Mouse (Mus musculus): ENCODE results near the gene Frg2f1. TPM values are rescaled to one million over a fixed set of nuclear protein-coding genes. Genes with fewer than 3 reads are reported as not detected.

The Frg2f1 gene
- polyA plus RNA-seq (2012; ENCODE audit: insufficient read depth, insufficient read length, missing spikeins): 1.7 and 3.0 TPM in 2 replicates

- TF ChIP-seq POLR2A (IDR thresholded peaks at IDR 0.05; ENCODE audit: borderline replicate concordance, low read depth, low read length) (no peak), CTCF (IDR thresholded peaks at IDR 0.05; ENCODE audit: low read depth, low read length) (no peak)
- Histone ChIP-seq H3K4me3 (ENCODE audit: insufficient read depth, low read length) (peak within 1 kb of the TSS; percentile 98), H3K27ac (ENCODE audit: insufficient read depth, low read depth, low read length) (peak within 1 kb of the TSS; percentile 97), H3K4me1 (ENCODE audit: control insufficient read depth, insufficient read depth, low read length) (peaks cover 22% of the 10 kb centered on the region)
These were observed at the start of gene Frg2f1 for GRCm38 (mm10) chr4:119539031-119539824. Gene Frg2f1, minus strand, starts transcription at chr4:119539529.

- TF ChIP-seq POLR2A (IDR thresholded peaks at IDR 0.05; ENCODE audit: borderline replicate concordance, low read depth, low read length) (no peak), CTCF (IDR thresholded peaks at IDR 0.05; ENCODE audit: low read depth, low read length) (no peak)
- Histone ChIP-seq H3K4me3 (ENCODE audit: insufficient read depth, low read length) (no peak overlapping the region), H3K4me1 (ENCODE audit: control insufficient read depth, insufficient read depth, low read length) (no peaks in the 10 kb centered on the region), H3K27ac (ENCODE audit: insufficient read depth, low read depth, low read length) (no peak overlapping the region)
These were observed 48.7 kb upstream of the Frg2f1 start for GRCm38 (mm10) chr4:119588037-119588436.

GRCm38 (mm10) chr4:119575459-119575858 lies 36.1 kb upstream of the Frg2f1 start:
- TF ChIP-seq POLR2A (IDR thresholded peaks at IDR 0.05; ENCODE audit: borderline replicate concordance, low read depth, low read length) (no peak), CTCF (IDR thresholded peaks at IDR 0.05; ENCODE audit: low read depth, low read length) (no peak)
- Histone ChIP-seq H3K27ac (ENCODE audit: insufficient read depth, low read depth, low read length) (no peak overlapping the region), H3K4me1 (ENCODE audit: control insufficient read depth, insufficient read depth, low read length) (peaks cover 5% of the 10 kb centered on the region), H3K4me3 (ENCODE audit: insufficient read depth, low read length) (no peak overlapping the region)

GRCm38 (mm10) chr4:119574504-119574903 lies 35.2 kb upstream of the Frg2f1 start:
- no peak overlapping the region for H3K4me3 ChIP-seq (ENCODE audit: insufficient read depth, low read length)
- H3K27ac ChIP-seq (ENCODE audit: insufficient read depth, low read depth, low read length): no peak overlapping the region
- H3K4me1 ChIP-seq (ENCODE audit: control insufficient read depth, insufficient read depth, low read length): peaks cover 5% of the 10 kb centered on the region
- no peak for TF ChIP-seq POLR2A (IDR thresholded peaks at IDR 0.05; ENCODE audit: borderline replicate concordance, low read depth, low read length)
- TF ChIP-seq CTCF (IDR thresholded peaks at IDR 0.05; ENCODE audit: low read depth, low read length): no peak

- Histone ChIP-seq H3K4me3 (ENCODE audit: insufficient read depth, low read length) (no peak overlapping the region), H3K27ac (ENCODE audit: insufficient read depth, low read depth, low read length) (no peak overlapping the region), H3K4me1 (ENCODE audit: control insufficient read depth, insufficient read depth, low read length) (peaks cover 5% of the 10 kb centered on the region)
- TF ChIP-seq POLR2A (IDR thresholded peaks at IDR 0.05; ENCODE audit: borderline replicate concordance, low read depth, low read length) (no peak), CTCF (IDR thresholded peaks at IDR 0.05; ENCODE audit: low read depth, low read length) (no peak)
These were observed 33.4 kb upstream of the Frg2f1 start for GRCm38 (mm10) chr4:119572682-119573081.

- Histone ChIP-seq H3K27ac (ENCODE audit: insufficient read depth, low read depth, low read length) (no peak overlapping the region), H3K4me1 (ENCODE audit: control insufficient read depth, insufficient read depth, low read length) (0 out of 2 replicates have a peak, but pooled peaks cover 5% of the 10 kb centered on the region), H3K4me3 (ENCODE audit: insufficient read depth, low read length) (no peak overlapping the region)
- TF ChIP-seq POLR2A (IDR thresholded peaks at IDR 0.05; ENCODE audit: borderline replicate concordance, low read depth, low read length): no peak
- no peak for TF ChIP-seq CTCF (IDR thresholded peaks at IDR 0.05; ENCODE audit: low read depth, low read length)
These were observed 27.1 kb upstream of the Frg2f1 start for GRCm38 (mm10) chr4:119566322-119566835.

GRCm38 (mm10) chr4:119563136-119563535 lies 23.8 kb upstream of the Frg2f1 start:
- 0 out of 2 replicates have a peak, but pooled peaks cover 8% of the 10 kb centered on the region for H3K4me1 ChIP-seq (ENCODE audit: control insufficient read depth, insufficient read depth, low read length)
- no peak for TF ChIP-seq CTCF (IDR thresholded peaks at IDR 0.05; ENCODE audit: low read depth, low read length)
- TF ChIP-seq POLR2A (IDR thresholded peaks at IDR 0.05; ENCODE audit: borderline replicate concordance, low read depth, low read length): no peak
- H3K27ac ChIP-seq (ENCODE audit: insufficient read depth, low read depth, low read length): no peak overlapping the region
- H3K4me3 ChIP-seq (ENCODE audit: insufficient read depth, low read length): no peak overlapping the region

GRCm38 (mm10) chr4:119555466-119555865 lies 16.1 kb upstream of the Frg2f1 start:
- Histone ChIP-seq H3K4me1 (ENCODE audit: control insufficient read depth, insufficient read depth, low read length) (peaks cover 18% of the 10 kb centered on the region), H3K4me3 (ENCODE audit: insufficient read depth, low read length) (no peak overlapping the region), H3K27ac (ENCODE audit: insufficient read depth, low read depth, low read length) (no peak overlapping the region)
- TF ChIP-seq POLR2A (IDR thresholded peaks at IDR 0.05; ENCODE audit: borderline replicate concordance, low read depth, low read length): no peak
- TF ChIP-seq CTCF (IDR thresholded peaks at IDR 0.05; ENCODE audit: low read depth, low read length): no peak

GRCm38 (mm10) chr4:119550864-119551263 lies 11.5 kb upstream of the Frg2f1 start:
- TF ChIP-seq CTCF (IDR thresholded peaks at IDR 0.05; ENCODE audit: low read depth, low read length): no peak
- TF ChIP-seq POLR2A (IDR thresholded peaks at IDR 0.05; ENCODE audit: borderline replicate concordance, low read depth, low read length): no peak
- Histone ChIP-seq H3K4me3 (ENCODE audit: insufficient read depth, low read length) (no peak overlapping the region), H3K27ac (ENCODE audit: insufficient read depth, low read depth, low read length) (no peak overlapping the region), H3K4me1 (ENCODE audit: control insufficient read depth, insufficient read depth, low read length) (peaks cover 24% of the 10 kb centered on the region)

GRCm38 (mm10) chr4:119540533-119540890 lies 1.2 kb upstream of the Frg2f1 start:
- Histone ChIP-seq H3K27ac (ENCODE audit: insufficient read depth, low read depth, low read length) (peak overlapping the region; percentile 78), H3K4me3 (ENCODE audit: insufficient read depth, low read length) (peak overlapping the region; percentile 98), H3K4me1 (ENCODE audit: control insufficient read depth, insufficient read depth, low read length) (peaks cover 27% of the 10 kb centered on the region)
- no peak for TF ChIP-seq CTCF (IDR thresholded peaks at IDR 0.05; ENCODE audit: low read depth, low read length)
- TF ChIP-seq POLR2A (IDR thresholded peaks at IDR 0.05; ENCODE audit: borderline replicate concordance, low read depth, low read length): no peak
